Mouse (Mus musculus) hindbrain, embryonic 16.5 days (tissue): ENCODE measurements around the gene Olfr1347. TPM values are rescaled to one million over a fixed set of nuclear protein-coding genes. Genes with fewer than 3 reads are reported as not detected.

ENCODE experiments used
- ATAC-seq: fragments of 200-750 bp; cut with Nextera tagmentation; 2 replicates; pipeline ENCODE4 v1.8.0; 2017; ENCODE audit warnings: moderate TSS enrichment, moderate library complexity
- H3K27ac ChIP-seq: fragments of 300-500 bp; sonication (generic); 2 replicates; pipeline ENCODE4 v1.5.1; 2014; ENCODE audit warnings: low read depth, mild to moderate bottlenecking, control low read depth, low read length, moderate library complexity
- H3K27me3 ChIP-seq: fragments of 300-500 bp; sonication (generic); replicated peaks from 2 replicates; pipeline ENCODE4 v1.6.1; 2014; ENCODE audit warnings: low read length; ENCODE audit not compliant: control insufficient read depth, insufficient read depth
- H3K36me3 ChIP-seq: fragments of 300-500 bp; sonication (generic); 2 replicates; pipeline ENCODE4 v1.6.1; 2014; ENCODE audit warnings: mild to moderate bottlenecking, low read length, moderate library complexity, mixed read lengths; ENCODE audit not compliant: control insufficient read depth, insufficient read depth
- H3K4me1 ChIP-seq: fragments of 300-500 bp; sonication (generic); 2 replicates; pipeline ENCODE4 v1.6.1; 2014; ENCODE audit warnings: low read depth, low read length; ENCODE audit not compliant: control insufficient read depth, insufficient read depth
- H3K4me2 ChIP-seq: fragments of 300-500 bp; sonication (generic); 2 replicates; pipeline ENCODE4 v1.6.1; 2014; ENCODE audit warnings: mild to moderate bottlenecking, low read length, control low read depth, moderate library complexity
- H3K4me3 ChIP-seq: fragments of 300-500 bp; sonication (generic); 2 replicates; pipeline ENCODE4 v1.5.1; 2014; ENCODE audit warnings: mild to moderate bottlenecking, low read length, control low read depth, moderate library complexity
- H3K9ac ChIP-seq: fragments of 300-500 bp; sonication (generic); 2 replicates; pipeline ENCODE4 v1.6.1; 2014; ENCODE audit warnings: low read depth, mild to moderate bottlenecking, control low read depth, low read length, moderate library complexity
- H3K9me3 ChIP-seq: fragments of 300-500 bp; sonication (generic); 2 replicates; pipeline ENCODE4 v1.6.1; 2014; ENCODE audit warnings: mild to moderate bottlenecking, low read length, moderate library complexity; ENCODE audit not compliant: control insufficient read depth
- WGBS: fragments of 180-500 bp; shearing (Covaris S2); extraction: QIAGEN DNeasy Blood & Tissue Kit; methylation state at CpG from one replicate; pipeline ENCODE4 v1.1.7; 2014; 5-methylcytosine and 5-hydroxymethylcytosine counted together
- polyA plus RNA-seq: library from polyadenylated mRNA; unstranded; fragments of >200 nt; fragmentation: Nextera tagmentation; extraction: Ambion mirVana; gene quantifications from 2 replicates; pipeline ENCODE4 v1.2.1, GENCODE M21; 2015

The Olfr1347 gene
- polyA plus RNA-seq, 1 experiment from 2014 or later, result not detected

DNA sequence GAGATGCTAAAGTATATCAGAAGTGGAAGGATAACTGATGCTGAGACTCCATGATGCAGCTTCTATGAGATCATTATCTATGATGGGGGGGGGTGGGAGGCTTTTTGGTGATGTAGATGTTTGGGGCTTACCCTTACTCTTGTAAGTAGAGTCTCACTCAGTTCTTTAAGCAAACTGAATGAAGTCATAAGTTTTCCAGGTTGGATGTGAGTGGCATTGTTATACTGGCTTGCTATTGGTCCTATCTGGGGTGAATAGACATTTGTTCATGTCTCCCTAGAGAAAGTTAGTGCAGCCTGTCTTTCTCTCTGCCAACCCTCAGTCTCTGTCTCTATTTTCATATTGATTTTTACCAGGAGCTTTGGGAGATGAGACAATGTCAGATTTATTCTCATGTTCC, 43.7 kb downstream of the Olfr1347 start, which contains the start of gene Olfr1336:
Gene Olfr1336, plus strand, starts transcription at position 301 of the 400 bp plus-strand sequence.
- Histone ChIP-seq H3K4me2 (no peak within 1 kb of the TSS), H3K36me3 (no peaks in the 10 kb centered on the region), H3K9ac (no peak within 1 kb of the TSS), H3K4me1 (no peaks in the 10 kb centered on the region), H3K9me3 (no peaks in the 10 kb centered on the region), H3K27ac (no peak within 1 kb of the TSS), H3K4me3 (no peak within 1 kb of the TSS), H3K27me3 (no peaks in the 10 kb centered on the region)
- ATAC-seq, result no peak

DNA sequence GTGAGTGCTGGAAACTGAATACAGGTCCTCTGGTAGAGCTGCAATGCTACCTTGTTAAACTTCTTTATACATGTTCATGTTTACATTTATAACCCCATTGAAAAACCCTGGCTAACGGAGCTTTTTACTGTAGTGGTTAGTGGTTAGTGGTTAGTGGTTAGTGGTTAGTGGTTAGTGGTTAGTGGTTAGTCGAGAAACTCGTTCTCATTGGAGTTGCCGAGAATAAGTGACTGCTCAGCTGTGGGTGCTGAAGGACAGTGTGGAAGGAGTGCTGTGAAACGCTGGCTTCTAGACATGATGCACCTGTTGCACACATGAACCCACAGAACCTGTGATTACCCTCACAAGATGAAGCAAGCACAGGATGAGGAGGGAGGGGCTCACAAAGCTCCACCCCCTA, 51.8 kb downstream of the Olfr1347 start:
- Histone ChIP-seq H3K4me2 (no peak overlapping the region), H3K9ac (no peak overlapping the region), H3K27me3 (no peaks in the 10 kb centered on the region), H3K9me3 (no peaks in the 10 kb centered on the region), H3K27ac (no peak overlapping the region), H3K36me3 (no peaks in the 10 kb centered on the region), H3K4me3 (no peak overlapping the region), H3K4me1 (no peaks in the 10 kb centered on the region)
- WGBS, result 91% methylated on average over 5 of the region's 5 CpGs
- no peak for ATAC-seq

DNA sequence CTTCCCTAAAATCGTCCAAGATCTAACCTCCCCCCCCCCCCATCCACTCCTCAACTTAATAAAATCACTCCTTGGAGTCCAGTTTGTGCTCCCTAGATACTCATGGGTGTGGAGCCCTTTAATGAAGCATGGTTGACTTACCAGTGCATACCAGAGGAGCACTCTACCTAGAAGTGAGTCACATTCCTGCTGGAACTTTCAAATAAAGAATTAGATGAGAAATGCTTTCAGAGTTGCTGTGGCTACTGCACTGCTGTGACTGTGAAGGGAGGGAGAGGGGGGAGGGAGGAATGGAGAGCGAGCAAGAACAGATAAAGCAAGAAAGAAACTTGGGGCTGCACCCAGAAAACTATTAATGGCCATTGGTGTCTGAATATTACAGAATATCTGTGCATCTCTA, 58.4 kb downstream of the Olfr1347 start:
- Histone ChIP-seq H3K4me1 (no peaks in the 10 kb centered on the region), H3K4me3 (no peak overlapping the region), H3K9me3 (no peaks in the 10 kb centered on the region), H3K36me3 (no peaks in the 10 kb centered on the region), H3K27me3 (no peaks in the 10 kb centered on the region), H3K4me2 (no peak overlapping the region), H3K9ac (no peak overlapping the region), H3K27ac (no peak overlapping the region)
- WGBS, result 42% methylated on average over 2 of the region's 2 CpGs
- ATAC-seq, result no peak

DNA sequence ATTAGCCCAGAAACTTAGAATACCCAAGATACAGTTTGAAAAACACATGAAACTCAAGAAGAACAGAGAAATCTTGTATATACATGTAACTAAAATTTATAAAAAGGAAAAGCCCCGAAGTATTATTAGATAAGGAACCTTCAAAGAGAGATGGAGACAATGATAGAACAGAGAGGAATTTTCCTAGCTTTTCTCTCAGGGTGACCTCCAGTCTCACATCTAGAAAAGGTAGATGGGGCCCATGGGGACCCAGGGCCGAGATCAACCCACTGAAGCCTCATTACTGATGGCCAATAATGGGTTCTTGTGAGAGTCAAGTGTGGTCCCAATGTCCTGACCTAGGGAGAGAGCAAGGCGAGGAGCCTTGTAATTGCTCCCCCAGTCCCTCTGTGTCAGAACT, 61.2 kb downstream of the Olfr1347 start, which contains the start of gene Olfr1344:
Gene Olfr1344, plus strand, starts transcription at position 301 of the 400 bp plus-strand sequence.
- ATAC-seq, result no peak
- Histone ChIP-seq H3K36me3 (no peaks in the 10 kb centered on the region), H3K4me2 (no peak within 1 kb of the TSS), H3K4me3 (no peak within 1 kb of the TSS), H3K27me3 (no peaks in the 10 kb centered on the region), H3K9me3 (no peaks in the 10 kb centered on the region), H3K4me1 (peaks cover 11% of the 10 kb centered on the region), H3K9ac (no peak within 1 kb of the TSS), H3K27ac (no peak within 1 kb of the TSS)
- 85% methylated on average over 3 of the region's 3 CpGs for WGBS

Other genes starting within 250 kb of the Olfr1347 start
- not detected in 2 replicates for gene Epp13, start 247.0 kb downstream of the Olfr1347 start, polyA plus RNA-seq
- gene Zfp667, start 213.2 kb downstream of the Olfr1347 start, polyA plus RNA-seq, result 14.0 and 14.5 TPM in 2 replicates
- gene Zfp583, start 168.5 kb downstream of the Olfr1347 start, polyA plus RNA-seq, result 14.7 and 14.8 TPM in 2 replicates
- gene Gm3854, start 156.0 kb downstream of the Olfr1347 start, polyA plus RNA-seq, result 7.7 and 8.0 TPM in 2 replicates
- 5.7 and 7.1 TPM in 2 replicates for gene Zfp78, start 136.5 kb downstream of the Olfr1347 start, polyA plus RNA-seq
- gene Zfp28, start 116.5 kb downstream of the Olfr1347 start, polyA plus RNA-seq, result 11.8 and 13.4 TPM in 2 replicates
- 7.2 and 9.5 TPM in 2 replicates for gene Smim17, start 101.0 kb downstream of the Olfr1347 start, polyA plus RNA-seq
- not detected in 2 replicates for gene Gm20715, start 89.5 kb downstream of the Olfr1347 start, polyA plus RNA-seq
- gene Olfr1344, start 61.1 kb downstream of the Olfr1347 start, polyA plus RNA-seq, result 0.31 and 0.39 TPM in 2 replicates
- not detected in 2 replicates for gene Olfr1336, start 43.6 kb downstream of the Olfr1347 start, polyA plus RNA-seq
- not detected in 2 replicates for gene Olfr1346, start 32.7 kb downstream of the Olfr1347 start, polyA plus RNA-seq
- not detected in 2 replicates for gene Olfr5, start 12.8 kb downstream of the Olfr1347 start, polyA plus RNA-seq
- gene Olfr1348, start 9.0 kb upstream of the Olfr1347 start, polyA plus RNA-seq, result not detected in 2 replicates
- not detected in 2 replicates for gene Olfr1349, start 23.2 kb upstream of the Olfr1347 start, polyA plus RNA-seq
- not detected in 2 replicates for gene Olfr1350, start 65.1 kb upstream of the Olfr1347 start, polyA plus RNA-seq
- 6.9 and 9.5 TPM in 2 replicates for gene Zim1, start 196.7 kb upstream of the Olfr1347 start, polyA plus RNA-seq
- gene Peg3, start 230.7 kb upstream of the Olfr1347 start, polyA plus RNA-seq, result 97.5 and 111 TPM in 2 replicates
- gene Usp29, start 230.8 kb upstream of the Olfr1347 start, polyA plus RNA-seq, result 26.8 and 31.3 TPM in 2 replicates